Mouse (Mus musculus): Measurements from ENCODE around the gene Gm9573. TPM values are rescaled to one million over a fixed set of nuclear protein-coding genes. Genes with fewer than 3 reads are reported as not detected.

Gm9573 gene
- polyA plus RNA-seq, 1 experiment from 2014 or later = not detected

DNA sequence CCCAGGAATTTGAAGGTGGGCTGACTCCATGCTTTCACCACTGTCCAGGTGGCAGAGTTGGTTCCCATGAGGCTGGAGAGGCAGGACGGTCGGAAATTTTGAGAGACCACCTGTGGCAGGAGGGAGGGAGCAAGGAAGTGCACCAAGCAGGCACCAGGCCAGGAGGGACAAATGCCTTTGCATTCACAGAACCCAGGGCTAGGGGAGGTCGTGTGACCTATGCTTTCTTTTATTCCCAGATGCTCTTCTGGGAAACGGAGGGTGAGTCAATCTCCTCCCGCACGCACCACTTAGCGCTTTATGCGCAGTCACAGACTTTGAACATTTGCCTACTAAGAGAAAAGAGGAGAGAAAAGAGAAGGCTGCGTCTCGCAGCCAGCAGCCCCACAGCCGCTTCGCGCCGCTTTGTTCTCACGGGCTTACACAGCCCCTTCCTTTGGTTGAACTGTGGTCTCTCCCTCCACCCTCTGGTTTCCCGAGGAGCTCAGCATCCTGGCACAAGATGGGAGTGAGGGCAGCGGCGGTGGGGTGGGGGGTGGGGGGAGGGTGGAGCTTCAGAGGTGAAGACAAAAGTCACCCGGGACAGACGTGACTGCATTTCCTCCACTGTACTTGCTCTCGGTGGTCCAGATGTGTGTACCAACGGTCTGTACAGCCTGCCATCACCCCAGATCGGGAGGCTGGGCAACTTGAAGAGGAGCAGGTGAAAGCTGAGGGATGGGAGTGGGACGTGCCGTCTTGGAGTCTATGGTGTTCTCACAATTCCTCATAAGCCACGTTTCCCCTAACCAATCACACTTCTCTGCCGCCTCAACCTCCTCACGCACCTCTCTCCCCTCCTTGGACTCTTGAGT, 57.1 kb downstream of the Gm9573 start:
- no peak overlapping the region for H3K27ac ChIP-seq (ENCODE audit: low read depth, low read length)
- H3K9ac ChIP-seq (ENCODE audit: low read length) = peak overlapping the region; percentile 22
- H3K27me3 ChIP-seq (replicated peaks; ENCODE audit: control insufficient read depth, insufficient read depth, low read length) = peaks cover 4% of the 10 kb centered on the region; the same call in 1 of the 2 replicates
- no peaks in the 10 kb centered on the region for H3K36me3 ChIP-seq (ENCODE audit: control insufficient read depth, insufficient read depth, low read length)
- H3K9me3 ChIP-seq (replicated peaks; ENCODE audit: control insufficient read depth, low read length) = no peaks in the 10 kb centered on the region
- ATAC-seq (peak; percentile 57; the same call in 1 of the 2 replicates), DNase-seq (ENCODE audit: low spot score) (peak; percentile 56)
- peak overlapping the region; percentile 8 for H3K4me3 ChIP-seq (ENCODE audit: low read depth, low read length)
- peaks cover 4% of the 10 kb centered on the region; the same call in 1 of the 2 replicates for H3K4me1 ChIP-seq (ENCODE audit: control insufficient read depth, insufficient read depth, low read length)
- 2% methylated on average over 28 of the region's 28 CpGs for WGBS
- H3K4me2 ChIP-seq (ENCODE audit: low read length) = peak overlapping the region; percentile 56

Other genes with a start within 250 kb of the Gm9573 start
- 0.54 and 0.60 TPM in 2 replicates for gene H2-Q4, start 247.0 kb downstream of the Gm9573 start, polyA plus RNA-seq (2014; fragmentation: Nextera tagmentation; extraction: Ambion mirVana)
- gene H2-Q6, start 201.8 kb downstream of the Gm9573 start, polyA plus RNA-seq (2014; fragmentation: Nextera tagmentation; extraction: Ambion mirVana) = 0.28 and 0.38 TPM in 2 replicates
- gene H2-Q7, start 187.5 kb downstream of the Gm9573 start, polyA plus RNA-seq (2014; fragmentation: Nextera tagmentation; extraction: Ambion mirVana) = 1.5 and 2.0 TPM in 2 replicates
- gene H2-Q10, start 156.5 kb downstream of the Gm9573 start, polyA plus RNA-seq (2014; fragmentation: Nextera tagmentation; extraction: Ambion mirVana) = 0.23 TPM in 1 of 2 replicates, not detected in the other
- 0.20 TPM in 1 of 2 replicates, not detected in the other for gene Pou5f1, start 120.6 kb downstream of the Gm9573 start, polyA plus RNA-seq (2014; fragmentation: Nextera tagmentation; extraction: Ambion mirVana)
- 40.8 and 48.8 TPM in 2 replicates for gene Tcf19, start 109.8 kb downstream of the Gm9573 start, polyA plus RNA-seq (2014; fragmentation: Nextera tagmentation; extraction: Ambion mirVana)
- 4.7 and 6.5 TPM in 2 replicates for gene Cchcr1, start 109.5 kb downstream of the Gm9573 start, polyA plus RNA-seq (2014; fragmentation: Nextera tagmentation; extraction: Ambion mirVana)
- gene Psors1c2, start 93.4 kb downstream of the Gm9573 start, polyA plus RNA-seq (2014; fragmentation: Nextera tagmentation; extraction: Ambion mirVana) = 0.28 and 0.36 TPM in 2 replicates
- 0.06 TPM in 1 of 2 replicates, not detected in the other for gene Cdsn, start 74.5 kb downstream of the Gm9573 start, polyA plus RNA-seq (2014; fragmentation: Nextera tagmentation; extraction: Ambion mirVana)
- gene 2300002M23Rik, start 59.2 kb downstream of the Gm9573 start, polyA plus RNA-seq (2014; fragmentation: Nextera tagmentation; extraction: Ambion mirVana) = not detected in 2 replicates
- 0.51 TPM in 1 of 2 replicates, not detected in the other for gene Sfta2, start 25.1 kb downstream of the Gm9573 start, polyA plus RNA-seq (2014; fragmentation: Nextera tagmentation; extraction: Ambion mirVana)
- gene Mucl3, start 17.1 kb upstream of the Gm9573 start, polyA plus RNA-seq (2014; fragmentation: Nextera tagmentation; extraction: Ambion mirVana) = not detected in 2 replicates
- gene Vars2, start 41.0 kb upstream of the Gm9573 start, polyA plus RNA-seq (2014; fragmentation: Nextera tagmentation; extraction: Ambion mirVana) = 9.3 and 11.5 TPM in 2 replicates
- gene Gtf2h4, start 47.1 kb upstream of the Gm9573 start, polyA plus RNA-seq (2014; fragmentation: Nextera tagmentation; extraction: Ambion mirVana) = 36.9 and 38.2 TPM in 2 replicates
- gene Ddr1, start 78.0 kb upstream of the Gm9573 start, polyA plus RNA-seq (2014; fragmentation: Nextera tagmentation; extraction: Ambion mirVana) = 62.0 and 74.5 TPM in 2 replicates
- gene Ier3, start 195.0 kb upstream of the Gm9573 start, polyA plus RNA-seq (2014; fragmentation: Nextera tagmentation; extraction: Ambion mirVana) = 4.6 and 5.0 TPM in 2 replicates
- 68.5 and 78.2 TPM in 2 replicates for gene Flot1, start 196.6 kb upstream of the Gm9573 start, polyA plus RNA-seq (2014; fragmentation: Nextera tagmentation; extraction: Ambion mirVana)
- 2,004 and 2,051 TPM in 2 replicates for gene Tubb5, start 211.7 kb upstream of the Gm9573 start, polyA plus RNA-seq (2014; fragmentation: Nextera tagmentation; extraction: Ambion mirVana)
- 12.2 and 14.4 TPM in 2 replicates for gene Mdc1, start 214.9 kb upstream of the Gm9573 start, polyA plus RNA-seq (2014; fragmentation: Nextera tagmentation; extraction: Ambion mirVana)
- gene Nrm, start 234.7 kb upstream of the Gm9573 start, polyA plus RNA-seq (2014; fragmentation: Nextera tagmentation; extraction: Ambion mirVana) = 23.9 and 29.6 TPM in 2 replicates
- gene Ppp1r18, start 239.0 kb upstream of the Gm9573 start, polyA plus RNA-seq (2014; fragmentation: Nextera tagmentation; extraction: Ambion mirVana) = 21.2 and 22.0 TPM in 2 replicates